Comparison of ENCODE assay signal across 24 mouse cellular contexts in the genomic region with DNA sequence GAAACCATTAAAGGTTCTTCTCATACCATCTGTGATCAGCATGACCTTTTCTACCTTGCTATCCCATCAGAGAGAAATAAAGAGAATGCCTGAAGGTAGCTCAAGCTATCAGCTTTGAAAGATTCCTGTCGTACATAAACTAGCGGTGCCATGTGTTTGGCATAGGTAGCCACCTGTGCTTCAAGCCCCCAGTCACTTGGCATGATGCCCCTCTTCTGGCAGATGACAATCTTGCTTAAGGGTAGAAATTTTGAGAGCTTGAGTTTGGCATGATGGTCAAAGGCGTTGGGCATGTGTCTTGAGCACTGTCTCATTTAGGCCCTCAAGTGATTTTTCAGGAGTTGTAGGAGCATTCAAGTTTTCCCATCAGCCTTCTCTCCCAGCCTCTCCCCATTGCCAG.
DNase-seq lines count a peak whose midpoint lies in the region; ATAC-seq and TF ChIP-seq lines count a peak whose summit lies in the region.
"Had no signal": no experiment of that assay in that cellular context is flagged by ENCODE, and none has a peak within 500 bp of the region (broad histone marks: within the 10 kb centered on the region; RNA-seq: fewer than 3 reads in every experiment).

No protein-coding gene starts in this region.

- no peak for TF ChIP-seq CTCF in hindbrain, postnatal 0 days (IDR thresholded peaks at IDR 0.05; ENCODE audit: low read depth)

- H3K9ac ChIP-seq in hindbrain, postnatal 0 days (replicated peaks; ENCODE audit: low read length): no peak overlapping the region
- no peak overlapping the region for H3K9ac ChIP-seq in hindbrain, embryonic 13.5 days
- H3K9ac ChIP-seq: embryonic facial prominence, embryonic 13.5 days; forebrain, embryonic 12.5 days; forebrain, embryonic 15.5 days; heart, embryonic 13.5 days; intestine, embryonic 15.5 days had no signal

- H3K4me3 ChIP-seq in hindbrain, postnatal 0 days (ENCODE audit: low read length): no peak overlapping the region
- H3K4me3 ChIP-seq in hindbrain, embryonic 13.5 days: no peak overlapping the region
- H3K4me3 ChIP-seq: embryonic facial prominence, embryonic 10.5 days; embryonic facial prominence, embryonic 13.5 days; erythroblast, embryonic 14.5 days; forebrain, embryonic 12.5 days; forebrain, embryonic 15.5 days; heart, adult 2 months; heart, embryonic 10.5 days; heart, embryonic 13.5 days; intestine, embryonic 15.5 days had no signal

- ATAC-seq in hindbrain, postnatal 0 days: no peak; the same call in 1 of the 2 replicates
- ATAC-seq in hindbrain, embryonic 13.5 days (ENCODE audit: low FRiP score): no peak
- ATAC-seq: CD4-positive, CD25-positive, alpha-beta regulatory T cell, adult 4 months; forebrain, embryonic 15.5 days; intestine, embryonic 15.5 days had no signal

- peak overlapping the region; percentile 4; the same call in 1 of the 2 replicates for H3K27ac ChIP-seq in hindbrain, postnatal 0 days
- H3K27ac ChIP-seq in hindbrain, embryonic 13.5 days: no peak overlapping the region
- H3K27ac ChIP-seq: embryonic facial prominence, embryonic 10.5 days; embryonic facial prominence, embryonic 13.5 days; forebrain, embryonic 12.5 days; forebrain, embryonic 15.5 days; heart, adult 2 months; heart, embryonic 10.5 days; heart, embryonic 13.5 days; intestine, embryonic 15.5 days had no signal

- H3K27me3 ChIP-seq in hindbrain, postnatal 0 days (ENCODE audit: insufficient read depth, low read length): no peaks in the 10 kb centered on the region
- H3K27me3 ChIP-seq in hindbrain, embryonic 13.5 days: no peaks in the 10 kb centered on the region
- H3K27me3 ChIP-seq: embryonic facial prominence, embryonic 13.5 days; forebrain, embryonic 12.5 days; forebrain, embryonic 15.5 days; heart, embryonic 13.5 days; intestine, embryonic 15.5 days had no signal

- WGBS in hindbrain, postnatal 0 days: 78% methylated on average over 3 of the region's 3 CpGs
- 89% methylated on average over 3 of the region's 3 CpGs for WGBS in hindbrain, embryonic 13.5 days

- H3K4me2 ChIP-seq in hindbrain, postnatal 0 days (ENCODE audit: low read depth, low read length): no peak overlapping the region
- no peak overlapping the region for H3K4me2 ChIP-seq in hindbrain, embryonic 13.5 days
- H3K4me2 ChIP-seq: embryonic facial prominence, embryonic 13.5 days; forebrain, embryonic 12.5 days; forebrain, embryonic 15.5 days; heart, embryonic 13.5 days; intestine, embryonic 15.5 days had no signal

- no peaks in the 10 kb centered on the region for H3K9me3 ChIP-seq in hindbrain, postnatal 0 days (ENCODE audit: low read length)
- H3K9me3 ChIP-seq in hindbrain, embryonic 13.5 days: no peaks in the 10 kb centered on the region
- H3K9me3 ChIP-seq: embryonic facial prominence, embryonic 10.5 days; embryonic facial prominence, embryonic 13.5 days; forebrain, embryonic 12.5 days; forebrain, embryonic 15.5 days; heart, embryonic 10.5 days; heart, embryonic 13.5 days; intestine, embryonic 15.5 days had no signal

- DNase-seq in cerebellum, adult 9-10 months: peak; percentile 26
- no peak for DNase-seq in cerebellum, adult 11 months
- DNase-seq in hindbrain, postnatal 0 days (ENCODE audit: low spot score): no peak
- peak; percentile 75 to 79 for DNase-seq in cerebellum, postnatal 10 days
- DNase-seq in cerebellum, postnatal 14 days: peak; percentile 55 to 60
- DNase-seq: adrenal gland, adult 2 months; adrenal gland, postnatal 14 days; embryo, embryonic 11 days; gastrocnemius, postnatal 36 days; heart, adult 2 months; heart, postnatal 14 days; heart, postnatal 4 days; kidney, adult 11 months; kidney, adult 8-10 months had no signal

- H3K4me1 ChIP-seq in hindbrain, postnatal 0 days (ENCODE audit: insufficient read depth, low read length): peaks cover 4% of the 10 kb centered on the region; the same call in 1 of the 2 replicates
- H3K4me1 ChIP-seq in hindbrain, embryonic 13.5 days (replicated peaks): 0 out of 2 replicates have a peak, but pooled peaks cover 3% of the 10 kb centered on the region
- H3K4me1 ChIP-seq: embryonic facial prominence, embryonic 10.5 days; embryonic facial prominence, embryonic 13.5 days; forebrain, embryonic 12.5 days; forebrain, embryonic 15.5 days; heart, embryonic 10.5 days; heart, embryonic 13.5 days; intestine, embryonic 15.5 days had no signal

- H3K36me3 ChIP-seq in hindbrain, postnatal 0 days (ENCODE audit: insufficient read depth, low read length): no peaks in the 10 kb centered on the region
- H3K36me3 ChIP-seq in hindbrain, embryonic 13.5 days: no peaks in the 10 kb centered on the region
- H3K36me3 ChIP-seq: embryonic facial prominence, embryonic 10.5 days; embryonic facial prominence, embryonic 13.5 days; forebrain, embryonic 12.5 days; forebrain, embryonic 15.5 days; heart, embryonic 10.5 days; heart, embryonic 13.5 days; intestine, embryonic 15.5 days had no signal

Comparison
In these comparisons a context has a peak if more than half of its experiments do, and no peak if none do; other contexts are left out.
1. DNase-seq: peak in cerebellum, adult 9-10 months (single experiment), cerebellum, postnatal 10 days (2 of 2) and cerebellum, postnatal 14 days (2 of 2); none in cerebellum, adult 11 months (single experiment) and hindbrain, postnatal 0 days (single experiment).